Mouse (Mus musculus): Measurements from ENCODE around the gene Dusp12. TPM values are rescaled to one million over a fixed set of nuclear protein-coding genes. Genes with fewer than 3 reads are reported as not detected.
A peak's percentile ranks its signal among the peaks of the same experiment; 100 is the strongest.

The Dusp12 gene
- polyA plus RNA-seq, 1 experiment from 2014 or later = 44.0 TPM

DNA sequence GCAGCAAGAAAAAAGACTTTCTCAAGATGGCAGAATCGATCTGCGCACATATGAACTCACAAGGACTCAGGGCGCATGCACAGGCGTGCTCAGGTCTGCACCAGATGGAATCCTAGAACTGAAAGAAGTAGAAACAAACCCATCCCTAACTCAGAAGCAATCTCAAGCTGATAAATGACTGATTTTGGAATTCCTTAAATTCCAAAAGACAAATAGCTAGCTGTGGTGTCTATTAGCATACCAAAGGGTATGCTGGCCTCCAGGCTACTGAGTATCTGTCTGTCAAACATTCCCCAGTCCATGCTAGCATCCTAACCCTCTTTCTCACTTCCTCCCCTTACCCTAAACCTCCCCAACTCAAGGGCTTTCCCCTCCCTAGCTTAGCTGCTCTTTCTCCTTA lies 4.0 kb upstream of the Dusp12 start:
- ATAC-seq (ENCODE audit: low FRiP score, low TSS enrichment) = no peak
- Histone ChIP-seq H3K9ac (replicated peaks; ENCODE audit: low read length) (no peak overlapping the region), H3K4me3 (replicated peaks; ENCODE audit: low read depth, low read length) (no peak overlapping the region), H3K36me3 (ENCODE audit: control insufficient read depth, insufficient read depth, low read length) (no peaks in the 10 kb centered on the region), H3K4me1 (ENCODE audit: control insufficient read depth, insufficient read depth, low read length) (0 out of 2 replicates have a peak, but pooled peaks cover 3% of the 10 kb centered on the region), H3K4me2 (ENCODE audit: low read length) (no peak overlapping the region), H3K27me3 (ENCODE audit: control insufficient read depth, insufficient read depth, low read length) (no peaks in the 10 kb centered on the region), H3K9me3 (ENCODE audit: control insufficient read depth, low read length) (no peaks in the 10 kb centered on the region), H3K27ac (replicated peaks; ENCODE audit: low read depth, low read length) (no peak overlapping the region)
- DNase-seq = no peak
- 82% methylated on average over 4 of the region's 4 CpGs for WGBS

DNA sequence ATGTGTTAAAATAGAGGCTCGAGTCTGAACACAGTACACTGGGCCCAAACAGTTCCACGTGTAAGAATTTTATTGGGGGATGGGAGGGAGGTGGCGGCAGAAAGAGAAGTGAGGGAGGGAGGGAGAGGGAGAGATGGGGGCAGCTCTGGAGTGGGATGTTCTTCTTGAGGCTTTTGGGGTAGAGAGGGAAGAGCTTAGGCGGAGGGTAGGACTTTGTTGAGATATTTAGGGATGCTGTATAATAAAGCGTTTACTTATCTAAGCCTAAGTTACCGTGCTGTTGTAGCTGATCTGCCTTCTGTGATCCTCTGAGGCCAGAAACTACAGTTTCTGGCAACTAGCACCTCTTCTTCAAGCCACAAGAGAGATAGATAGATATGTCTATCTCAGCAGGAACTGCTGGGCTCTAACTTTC lies 711 bp upstream of the Dusp12 start:
- Histone ChIP-seq H3K4me1 (ENCODE audit: control insufficient read depth, insufficient read depth, low read length) (0 out of 2 replicates have a peak, but pooled peaks cover 5% of the 10 kb centered on the region), H3K9ac (replicated peaks; ENCODE audit: low read length) (no peak overlapping the region), H3K27ac (replicated peaks; ENCODE audit: low read depth, low read length) (no peak overlapping the region), H3K4me3 (replicated peaks; ENCODE audit: low read depth, low read length) (no peak overlapping the region), H3K4me2 (ENCODE audit: low read length) (peak overlapping the region; percentile 72; the same call in 1 of the 2 replicates), H3K36me3 (ENCODE audit: control insufficient read depth, insufficient read depth, low read length) (no peaks in the 10 kb centered on the region), H3K27me3 (ENCODE audit: control insufficient read depth, insufficient read depth, low read length) (no peaks in the 10 kb centered on the region), H3K9me3 (ENCODE audit: control insufficient read depth, low read length) (no peaks in the 10 kb centered on the region)
- WGBS = 66% methylated on average over 6 of the region's 6 CpGs
- ATAC-seq (ENCODE audit: low FRiP score, low TSS enrichment) = no peak
- no peak for DNase-seq

DNA sequence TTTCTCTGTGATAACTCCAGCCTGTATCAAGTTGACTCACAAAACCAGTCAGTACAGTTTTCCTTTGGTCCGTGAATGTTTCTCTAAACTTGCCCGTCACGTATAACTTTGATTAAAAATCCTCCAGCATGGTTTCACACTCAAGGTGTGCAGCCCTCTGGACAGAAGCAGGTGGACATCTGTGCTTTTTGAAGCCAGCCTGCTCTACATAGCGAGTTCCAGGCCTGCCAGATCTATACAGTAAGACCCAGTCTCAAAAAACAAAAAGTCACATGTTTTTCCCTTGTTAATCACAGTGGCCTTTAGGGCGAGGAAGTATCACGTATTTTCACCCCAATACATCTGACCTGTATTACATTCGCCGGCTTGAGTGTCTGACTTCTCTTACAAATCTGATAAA lies 950 bp downstream of the Dusp12 start:
- H3K4me3 ChIP-seq (replicated peaks; ENCODE audit: low read depth, low read length) = peak overlapping the region; percentile 97
- H3K9ac ChIP-seq (replicated peaks; ENCODE audit: low read length) = peak overlapping the region; percentile 93
- no peaks in the 10 kb centered on the region for H3K27me3 ChIP-seq (ENCODE audit: control insufficient read depth, insufficient read depth, low read length)
- no peak for DNase-seq
- WGBS = 31% methylated on average over 8 of the region's 8 CpGs
- H3K4me1 ChIP-seq (ENCODE audit: control insufficient read depth, insufficient read depth, low read length) = 0 out of 2 replicates have a peak, but pooled peaks cover 5% of the 10 kb centered on the region
- H3K36me3 ChIP-seq (ENCODE audit: control insufficient read depth, insufficient read depth, low read length) = peaks cover 16% of the 10 kb centered on the region
- peak overlapping the region; percentile 86; the same call in 1 of the 2 replicates for H3K27ac ChIP-seq (replicated peaks; ENCODE audit: low read depth, low read length)
- H3K4me2 ChIP-seq (ENCODE audit: low read length) = peak overlapping the region; percentile 72
- no peaks in the 10 kb centered on the region for H3K9me3 ChIP-seq (ENCODE audit: control insufficient read depth, low read length)
- no peak for ATAC-seq (ENCODE audit: low FRiP score, low TSS enrichment)

DNA sequence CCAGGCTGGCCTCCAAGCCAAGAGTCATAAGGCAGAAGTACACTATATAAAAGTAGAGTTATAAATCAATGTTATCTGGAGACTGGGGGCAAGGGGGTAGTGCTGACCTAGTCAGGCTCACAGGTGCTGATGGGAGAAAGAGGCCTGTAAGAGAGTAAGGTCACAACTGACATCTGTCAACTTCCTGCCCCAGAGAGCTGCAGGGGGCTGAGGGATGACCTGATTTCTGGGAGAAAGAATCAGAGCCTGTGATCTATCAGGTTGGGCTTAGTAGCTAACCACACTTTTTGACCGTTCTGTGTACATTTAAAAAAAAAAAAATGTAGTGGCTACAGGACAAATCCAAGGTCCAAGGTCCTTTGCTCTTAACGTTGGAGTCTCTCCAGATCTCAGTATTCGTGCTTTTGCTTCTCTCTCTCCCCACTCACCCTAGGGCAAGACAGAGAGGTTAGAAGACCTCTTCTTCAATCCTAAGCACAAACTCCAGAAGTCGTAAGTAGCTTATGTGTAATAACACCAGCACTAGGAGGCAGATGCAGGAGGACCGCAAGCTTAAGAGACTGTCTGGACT lies 2.3 kb downstream of the Dusp12 start:
- no peak overlapping the region for H3K4me2 ChIP-seq (ENCODE audit: low read length)
- 0 out of 2 replicates have a peak, but pooled peaks cover 5% of the 10 kb centered on the region for H3K4me1 ChIP-seq (ENCODE audit: control insufficient read depth, insufficient read depth, low read length)
- no peak overlapping the region for H3K4me3 ChIP-seq (replicated peaks; ENCODE audit: low read depth, low read length)
- peaks cover 22% of the 10 kb centered on the region for H3K36me3 ChIP-seq (ENCODE audit: control insufficient read depth, insufficient read depth, low read length)
- H3K9me3 ChIP-seq (ENCODE audit: control insufficient read depth, low read length) = no peaks in the 10 kb centered on the region
- no peaks in the 10 kb centered on the region for H3K27me3 ChIP-seq (ENCODE audit: control insufficient read depth, insufficient read depth, low read length)
- no peak overlapping the region for H3K27ac ChIP-seq (replicated peaks; ENCODE audit: low read depth, low read length)
- ATAC-seq (ENCODE audit: low FRiP score, low TSS enrichment) (no peak), DNase-seq (no peak)
- H3K9ac ChIP-seq (replicated peaks; ENCODE audit: low read length) = no peak overlapping the region
- 91% methylated on average over 5 of the region's 5 CpGs for WGBS

DNA sequence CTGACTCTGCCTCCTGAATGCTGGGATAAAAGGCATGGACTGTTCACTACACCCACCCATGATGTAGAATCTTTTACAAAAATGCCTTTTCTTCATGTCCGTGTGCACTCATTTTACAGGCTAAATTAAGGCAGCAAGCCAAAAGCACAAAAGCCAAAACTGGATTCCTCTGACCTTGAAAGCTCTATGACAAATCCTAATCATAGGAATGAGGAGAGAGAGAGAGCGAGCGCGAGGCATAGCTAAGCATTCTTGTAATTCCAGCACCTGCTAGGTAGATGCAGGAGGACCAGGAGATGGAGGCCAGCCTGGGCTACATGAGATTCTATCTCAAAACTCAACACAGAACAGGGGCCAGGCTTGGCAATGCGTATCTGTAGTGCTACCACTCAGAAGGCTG lies 8.4 kb downstream of the Dusp12 start:
- Histone ChIP-seq H3K4me3 (replicated peaks; ENCODE audit: low read depth, low read length) (no peak overlapping the region), H3K27ac (replicated peaks; ENCODE audit: low read depth, low read length) (no peak overlapping the region), H3K9ac (replicated peaks; ENCODE audit: low read length) (no peak overlapping the region), H3K4me1 (ENCODE audit: control insufficient read depth, insufficient read depth, low read length) (no peaks in the 10 kb centered on the region), H3K36me3 (ENCODE audit: control insufficient read depth, insufficient read depth, low read length) (peaks cover 60% of the 10 kb centered on the region), H3K27me3 (ENCODE audit: control insufficient read depth, insufficient read depth, low read length) (no peaks in the 10 kb centered on the region), H3K9me3 (ENCODE audit: control insufficient read depth, low read length) (no peaks in the 10 kb centered on the region), H3K4me2 (ENCODE audit: low read length) (no peak overlapping the region)
- no peak for ATAC-seq (ENCODE audit: low FRiP score, low TSS enrichment)
- no peak for DNase-seq
- 92% methylated on average over 5 of the region's 5 CpGs for WGBS

DNA sequence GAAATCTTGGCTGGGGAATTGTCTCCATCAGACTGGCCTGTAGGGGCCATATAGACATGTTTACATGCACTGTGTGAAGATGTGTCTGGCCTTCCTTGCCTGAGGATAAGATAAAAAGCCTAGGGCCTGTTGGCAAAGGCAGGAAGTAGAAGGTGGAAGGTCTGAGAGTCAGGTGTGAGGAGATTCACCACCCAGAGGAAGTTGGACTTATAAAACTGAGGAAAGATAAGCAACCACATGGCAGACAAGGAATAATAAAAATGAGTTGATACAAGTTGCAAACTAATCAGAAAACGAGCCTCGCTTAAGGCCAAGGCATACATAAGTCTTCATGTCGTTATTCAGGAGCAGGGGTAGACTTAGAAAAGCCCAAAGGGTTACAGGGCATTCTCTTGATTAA lies 9.7 kb downstream of the Dusp12 start:
- no peaks in the 10 kb centered on the region for H3K27me3 ChIP-seq (ENCODE audit: control insufficient read depth, insufficient read depth, low read length)
- H3K9ac ChIP-seq (replicated peaks; ENCODE audit: low read length) = no peak overlapping the region
- WGBS = 94% methylated on average over 3 of the region's 3 CpGs
- H3K27ac ChIP-seq (replicated peaks; ENCODE audit: low read depth, low read length) = no peak overlapping the region
- H3K4me2 ChIP-seq (ENCODE audit: low read length) = no peak overlapping the region
- no peak overlapping the region for H3K4me3 ChIP-seq (replicated peaks; ENCODE audit: low read depth, low read length)
- DNase-seq (no peak), ATAC-seq (ENCODE audit: low FRiP score, low TSS enrichment) (no peak)
- H3K36me3 ChIP-seq (ENCODE audit: control insufficient read depth, insufficient read depth, low read length) = peaks cover 56% of the 10 kb centered on the region
- H3K4me1 ChIP-seq (ENCODE audit: control insufficient read depth, insufficient read depth, low read length) = no peaks in the 10 kb centered on the region
- H3K9me3 ChIP-seq (ENCODE audit: control insufficient read depth, low read length) = no peaks in the 10 kb centered on the region

DNA sequence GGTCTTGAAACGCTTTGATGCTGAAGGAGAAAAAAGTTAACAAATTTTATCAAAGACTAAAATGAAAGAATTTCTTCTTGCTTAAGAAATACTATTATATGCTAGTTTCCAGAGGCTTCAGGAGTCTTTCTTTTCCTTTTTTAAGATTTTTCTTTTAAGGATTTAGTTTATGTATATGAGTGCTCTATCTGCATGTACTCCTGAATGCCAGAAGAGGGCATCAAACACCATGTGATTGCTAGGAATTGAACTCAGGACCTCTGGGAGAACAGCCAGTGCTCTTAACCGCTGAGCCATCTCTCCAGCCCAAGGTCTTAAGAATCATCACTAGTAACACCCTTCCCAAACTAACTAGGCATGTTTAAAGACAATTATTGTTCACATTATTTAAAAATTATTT lies 13.4 kb downstream of the Dusp12 start:
- WGBS = 96% methylated on average over 2 of the region's 2 CpGs
- Histone ChIP-seq H3K9ac (replicated peaks; ENCODE audit: low read length) (no peak overlapping the region), H3K27ac (replicated peaks; ENCODE audit: low read depth, low read length) (no peak overlapping the region), H3K4me2 (ENCODE audit: low read length) (no peak overlapping the region), H3K4me1 (ENCODE audit: control insufficient read depth, insufficient read depth, low read length) (peaks cover 1% of the 10 kb centered on the region), H3K9me3 (ENCODE audit: control insufficient read depth, low read length) (no peaks in the 10 kb centered on the region), H3K36me3 (ENCODE audit: control insufficient read depth, insufficient read depth, low read length) (peaks cover 32% of the 10 kb centered on the region), H3K27me3 (ENCODE audit: control insufficient read depth, insufficient read depth, low read length) (no peaks in the 10 kb centered on the region), H3K4me3 (replicated peaks; ENCODE audit: low read depth, low read length) (no peak overlapping the region)
- no peak for DNase-seq
- no peak for ATAC-seq (ENCODE audit: low FRiP score, low TSS enrichment)

DNA sequence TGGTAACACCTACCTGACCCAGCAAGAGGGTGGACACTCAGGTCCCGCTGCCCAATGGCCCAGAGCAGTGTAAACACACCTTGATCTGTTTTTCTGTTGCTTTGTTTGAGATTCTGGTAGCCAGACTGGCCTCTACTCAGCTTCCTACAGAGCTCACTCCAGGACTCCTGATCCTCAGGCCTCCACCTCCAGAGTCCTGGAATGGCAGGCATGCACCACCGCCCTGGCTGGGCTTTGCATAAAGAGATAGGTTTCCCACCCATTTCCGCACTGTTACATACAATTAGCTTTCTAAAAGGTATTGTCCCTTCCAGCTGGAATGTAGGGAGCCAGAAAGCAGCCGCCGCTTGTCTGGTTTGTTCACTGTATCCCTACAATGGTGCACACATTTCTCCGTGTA lies 13.9 kb downstream of the Dusp12 start:
- 85% methylated on average over 6 of the region's 6 CpGs for WGBS
- Histone ChIP-seq H3K27ac (replicated peaks; ENCODE audit: low read depth, low read length) (no peak overlapping the region), H3K4me2 (ENCODE audit: low read length) (no peak overlapping the region), H3K36me3 (ENCODE audit: control insufficient read depth, insufficient read depth, low read length) (peaks cover 28% of the 10 kb centered on the region), H3K4me1 (ENCODE audit: control insufficient read depth, insufficient read depth, low read length) (peaks cover 7% of the 10 kb centered on the region), H3K27me3 (ENCODE audit: control insufficient read depth, insufficient read depth, low read length) (no peaks in the 10 kb centered on the region), H3K9ac (replicated peaks; ENCODE audit: low read length) (no peak overlapping the region), H3K9me3 (ENCODE audit: control insufficient read depth, low read length) (no peaks in the 10 kb centered on the region), H3K4me3 (replicated peaks; ENCODE audit: low read depth, low read length) (no peak overlapping the region)
- ATAC-seq (ENCODE audit: low FRiP score, low TSS enrichment) (no peak), DNase-seq (no peak)

DNA sequence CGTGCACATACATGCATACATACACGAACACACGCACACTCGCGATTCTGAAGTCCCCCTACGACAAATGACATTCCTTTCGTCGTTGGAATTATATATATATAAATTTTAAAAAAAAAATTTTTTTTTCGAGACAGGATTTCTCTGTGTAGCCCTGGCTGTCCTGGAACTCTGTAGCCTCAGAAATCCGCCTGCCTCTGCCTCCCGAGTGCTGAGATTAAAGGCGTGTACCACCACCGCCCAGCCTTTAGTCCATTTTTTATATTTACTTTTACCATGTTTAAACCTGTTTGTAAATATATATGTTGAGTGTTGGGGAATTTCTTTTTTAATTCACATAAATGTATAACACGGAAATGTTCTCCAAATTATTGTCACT lies 16.4 kb downstream of the Dusp12 start:
- Histone ChIP-seq H3K27me3 (ENCODE audit: control insufficient read depth, insufficient read depth, low read length) (no peaks in the 10 kb centered on the region), H3K4me3 (replicated peaks; ENCODE audit: low read depth, low read length) (peak overlapping the region; percentile 63), H3K4me2 (ENCODE audit: low read length) (peak overlapping the region; percentile 74), H3K27ac (replicated peaks; ENCODE audit: low read depth, low read length) (0 out of 2 replicates have a peak overlapping the region, but pooled peaks have one; percentile 28), H3K4me1 (ENCODE audit: control insufficient read depth, insufficient read depth, low read length) (peaks cover 8% of the 10 kb centered on the region), H3K9ac (replicated peaks; ENCODE audit: low read length) (peak overlapping the region; percentile 52; the same call in 1 of the 2 replicates), H3K9me3 (ENCODE audit: control insufficient read depth, low read length) (no peaks in the 10 kb centered on the region), H3K36me3 (ENCODE audit: control insufficient read depth, insufficient read depth, low read length) (peaks cover 7% of the 10 kb centered on the region)
- ATAC-seq (ENCODE audit: low FRiP score, low TSS enrichment) = no peak
- DNase-seq = no peak
- 20% methylated on average over 14 of the region's 14 CpGs for WGBS

Measured in midbrain, embryonic 14.5 days (tissue).